Mouse (Mus musculus) WW6 (cell line): ENCODE results near the gene Rsu1.

Source experiments
- DNase-seq: peaks from one replicate; pipeline ENCODE4 v3.0.0-alpha.2; 2013; ENCODE audit warnings: low read depth, low spot score

Rsu1 gene

GRCm38 (mm10) chr2:13169158-13169890 is 101.9 kb downstream of the Rsu1 start:
- DNase-seq, result no peak

DNA sequence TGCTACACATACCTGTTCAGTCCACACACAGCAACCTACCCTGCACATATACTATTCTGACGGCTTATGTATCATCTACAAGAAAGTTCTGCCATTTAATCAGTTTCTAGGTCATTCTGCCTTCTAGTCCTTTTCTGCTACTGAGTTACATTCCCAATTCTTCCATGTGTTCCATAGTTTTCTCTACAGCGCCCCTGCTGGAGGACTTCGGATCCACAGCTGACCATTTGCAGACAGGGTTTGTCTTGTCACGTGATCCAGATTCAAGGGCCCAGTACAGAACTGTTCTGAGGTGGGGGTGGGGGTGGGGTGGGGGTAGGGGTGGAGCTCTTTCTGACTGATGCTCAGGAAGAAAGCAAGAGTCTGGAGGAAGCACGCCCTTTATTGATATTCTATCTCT is 102.5 kb downstream of the Rsu1 start:
- DNase-seq, result peak; percentile 61

GRCm38 (mm10) chr2:13161717-13162116 is 109.5 kb downstream of the Rsu1 start:
- no peak for DNase-seq

GRCm38 (mm10) chr2:13145245-13145644 is 126.0 kb downstream of the Rsu1 start:
- DNase-seq, result no peak

- DNase-seq, result no peak
Observed at GRCm38 (mm10) chr2:13134890-13135289, 136.3 kb downstream of the Rsu1 start.

GRCm38 (mm10) chr2:13132841-13133240 is 138.4 kb downstream of the Rsu1 start:
- no peak for DNase-seq

DNA sequence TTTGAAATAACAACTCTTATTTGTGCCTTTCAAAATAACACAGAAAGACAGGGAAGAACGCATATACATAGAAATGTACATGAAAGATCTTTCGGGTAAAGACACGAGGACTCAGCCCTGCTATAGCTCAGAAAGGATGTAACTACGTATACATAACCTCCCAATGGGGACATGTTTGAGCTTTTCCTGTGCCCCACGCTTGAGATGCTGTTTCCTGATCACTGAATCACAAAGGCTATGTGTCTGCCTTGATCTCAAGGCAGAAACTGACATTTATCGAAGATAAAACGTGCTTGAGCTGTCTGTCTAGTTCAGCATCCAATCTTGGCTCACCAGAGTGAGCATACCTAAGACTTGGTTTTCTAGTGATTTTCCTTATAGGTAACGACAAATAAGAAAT is 138.8 kb downstream of the Rsu1 start:
- DNase-seq, result no peak

DNA sequence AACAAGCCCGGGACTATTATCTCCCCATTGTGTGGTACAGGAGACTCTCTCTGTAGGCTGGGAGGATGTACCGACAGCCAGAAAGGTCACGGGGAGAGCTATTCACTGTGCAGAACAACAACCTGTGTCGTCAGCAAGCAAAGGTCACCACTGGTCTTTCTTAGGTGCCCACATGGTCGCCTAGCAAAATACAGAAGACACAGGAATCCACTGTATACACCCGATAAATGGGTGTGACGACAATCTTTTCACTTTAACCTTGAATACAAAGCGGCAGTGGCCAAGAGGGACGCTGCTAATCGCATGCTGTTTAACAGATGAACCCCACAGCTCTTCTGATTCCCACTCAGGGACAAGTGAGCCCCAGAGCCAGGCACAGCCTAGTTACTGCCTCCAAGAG is 141.4 kb downstream of the Rsu1 start:
- no peak for DNase-seq

GRCm38 (mm10) chr2:13129337-13129736 is 141.9 kb downstream of the Rsu1 start:
- no peak for DNase-seq

- no peak for DNase-seq
Observed at GRCm38 (mm10) chr2:13120461-13120860, 150.8 kb downstream of the Rsu1 start.

DNA sequence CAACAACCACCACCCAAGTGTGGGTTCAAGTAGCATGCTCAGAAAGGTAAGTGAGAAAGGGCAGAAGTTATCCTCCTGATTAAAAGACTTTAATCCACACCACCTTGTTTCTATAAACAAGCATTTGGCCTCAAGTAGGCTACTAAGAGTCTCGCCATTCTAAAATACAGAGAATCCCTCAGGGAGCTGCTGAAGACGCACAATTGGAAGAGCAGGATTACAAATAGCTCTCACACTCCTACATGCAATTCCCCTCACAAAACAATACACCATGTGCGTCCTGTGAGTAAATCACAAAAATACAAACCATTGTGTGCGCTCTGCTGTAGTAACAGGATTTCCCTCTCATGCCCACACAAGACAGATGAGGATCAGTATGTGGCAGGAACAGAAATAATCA is 153.3 kb downstream of the Rsu1 start:
- no peak for DNase-seq

- no peak for DNase-seq
Observed at GRCm38 (mm10) chr2:13106531-13106930, 164.7 kb downstream of the Rsu1 start.

DNA sequence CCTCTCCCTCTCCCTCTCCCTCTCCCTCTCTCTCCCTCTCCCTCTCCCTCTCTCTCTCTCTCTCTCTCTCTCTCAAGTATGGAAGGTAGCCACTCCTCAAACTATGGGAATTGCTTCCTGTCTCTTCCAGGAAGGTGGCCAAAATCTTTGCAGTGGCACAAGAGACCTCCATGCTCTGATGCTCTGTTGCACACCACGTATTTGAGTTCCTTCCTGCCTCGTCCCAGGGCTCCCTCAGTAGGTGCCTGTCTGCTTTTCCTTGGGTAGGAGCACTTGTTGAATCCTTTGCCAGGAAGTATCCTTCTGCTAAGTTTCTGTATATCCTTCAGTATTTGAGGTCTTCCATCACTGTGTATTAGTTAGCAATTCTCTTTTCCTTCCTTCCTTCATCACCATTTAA is 166.8 kb downstream of the Rsu1 start:
- DNase-seq, result no peak

GRCm38 (mm10) chr2:13103797-13104200 is 167.4 kb downstream of the Rsu1 start:
- no peak for DNase-seq

DNA sequence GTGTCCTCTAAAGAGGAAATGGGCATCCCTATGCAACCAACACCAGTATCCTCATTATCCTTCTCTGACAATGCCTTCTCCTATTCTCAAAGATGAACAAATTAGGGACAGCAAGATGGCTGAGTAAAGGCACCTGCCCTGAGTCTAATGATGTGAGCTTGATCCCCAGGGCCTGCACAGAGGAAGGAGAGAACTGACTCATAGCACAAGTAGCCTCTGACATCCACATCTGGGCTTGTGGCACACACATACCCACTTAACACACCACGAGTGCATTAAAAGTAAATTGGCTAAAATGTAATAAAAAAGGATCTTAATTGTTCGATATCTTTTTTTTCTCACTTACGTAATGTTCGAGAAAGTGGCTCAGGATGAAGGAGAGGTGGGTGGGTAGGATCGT is 177.2 kb downstream of the Rsu1 start:
- DNase-seq, result no peak

GRCm38 (mm10) chr2:13093570-13093969 is 177.6 kb downstream of the Rsu1 start:
- no peak for DNase-seq

GRCm38 (mm10) chr2:13091399-13092015 is 179.7 kb downstream of the Rsu1 start:
- no peak for DNase-seq

DNA sequence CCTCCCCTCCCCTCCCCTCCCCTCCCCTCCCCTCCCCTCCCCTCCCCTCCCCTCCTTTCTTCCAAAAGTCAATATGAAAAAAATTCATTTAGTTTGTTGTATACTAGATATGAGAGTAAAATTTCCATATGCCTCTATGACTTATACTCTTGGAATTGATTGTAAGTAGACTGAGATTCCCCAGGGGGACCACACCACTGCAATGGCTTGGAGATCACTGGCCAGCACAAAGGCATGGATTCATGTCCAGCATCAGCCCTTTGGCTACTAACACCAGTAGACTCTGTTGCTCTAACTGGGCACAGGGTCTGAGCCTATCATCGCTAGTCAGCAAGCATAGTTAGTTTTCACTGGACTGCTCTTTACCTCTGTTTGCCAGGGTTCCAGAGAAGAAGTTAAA is 180.4 kb downstream of the Rsu1 start:
- no peak for DNase-seq

GRCm38 (mm10) chr2:13089861-13090260 is 181.4 kb downstream of the Rsu1 start:
- DNase-seq, result no peak

DNA sequence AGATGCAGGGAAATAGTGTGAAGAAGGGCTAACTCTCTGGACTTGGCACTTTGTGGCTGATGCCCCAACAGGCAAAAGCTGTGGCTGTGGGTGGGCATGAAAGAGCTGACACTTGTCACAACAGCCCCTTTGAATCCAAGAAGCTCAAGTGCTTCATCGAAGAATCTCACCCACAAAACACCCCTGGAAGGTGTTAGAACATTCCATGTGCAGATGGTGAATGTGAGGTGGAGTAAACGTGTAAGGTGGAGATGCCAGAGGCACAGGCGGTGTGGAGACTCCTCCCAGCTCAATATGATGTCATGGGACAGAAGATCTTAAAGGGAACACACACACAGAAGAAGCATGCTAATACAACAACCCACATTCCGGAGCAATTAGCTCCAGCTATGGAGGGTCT is 182.9 kb downstream of the Rsu1 start:
- no peak for DNase-seq

- DNase-seq, result no peak
Observed at GRCm38 (mm10) chr2:13087811-13088210, 183.4 kb downstream of the Rsu1 start.

- no peak for DNase-seq
Observed at GRCm38 (mm10) chr2:13084223-13084622, 187.0 kb downstream of the Rsu1 start.

GRCm38 (mm10) chr2:13080476-13080875 is 190.7 kb downstream of the Rsu1 start:
- DNase-seq, result no peak

DNA sequence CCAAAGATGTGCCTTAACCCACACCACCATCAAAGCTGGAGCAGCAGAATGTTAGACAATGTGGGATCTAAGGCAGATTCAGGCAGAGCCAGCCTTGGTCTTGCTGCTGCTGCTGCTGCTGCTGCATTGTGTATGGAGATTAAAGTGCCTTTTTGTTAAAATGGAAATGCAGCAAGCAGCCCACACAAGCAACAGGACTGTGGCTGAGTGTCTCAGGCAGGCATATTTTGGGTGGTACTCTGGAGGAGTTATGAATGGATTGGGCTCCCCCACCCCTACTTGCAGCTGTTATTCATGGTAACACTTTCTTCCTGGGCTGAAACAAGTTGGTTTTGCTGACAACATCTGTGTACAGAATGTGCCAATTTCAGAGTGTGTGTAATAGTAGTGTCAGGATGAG is 199.0 kb downstream of the Rsu1 start:
- DNase-seq, result no peak
